Mouse (Mus musculus) testis, postnatal 14 days (tissue): Measurements from ENCODE around the gene Cyp39a1.
A peak's percentile ranks its signal among the peaks of the same experiment; 100 is the strongest.

ENCODE experiments used
- DNase-seq: peaks from one replicate; pipeline ENCODE4 v3.0.0; 2021; ENCODE audit warnings: low spot score

Cyp39a1 gene

GRCm38 (mm10) chr17:43667290-43667843 lies at the start of gene Cyp39a1:
TSS of gene Cyp39a1 (plus strand) at chr17:43667425.
- no peak for DNase-seq

- DNase-seq, result no peak
Measured at GRCm38 (mm10) chr17:43619156-43619555, 48.1 kb upstream of the Cyp39a1 start.

- no peak for DNase-seq
Measured at GRCm38 (mm10) chr17:43622076-43622475, 45.1 kb upstream of the Cyp39a1 start.

- no peak for DNase-seq
Measured at GRCm38 (mm10) chr17:43628246-43628645, 39.0 kb upstream of the Cyp39a1 start.

- no peak for DNase-seq
Measured at GRCm38 (mm10) chr17:43629026-43629495, 38.2 kb upstream of the Cyp39a1 start.

- no peak for DNase-seq
Measured at GRCm38 (mm10) chr17:43629496-43630426, 37.5 kb upstream of the Cyp39a1 start, which contains the start of gene Tdrd6. TSS of gene Tdrd6 (minus strand) at chr17:43630299.

- DNase-seq, result peak; percentile 25
Measured at GRCm38 (mm10) chr17:43630427-43630760, 36.8 kb upstream of the Cyp39a1 start.

- DNase-seq, result no peak
Measured at GRCm38 (mm10) chr17:43637146-43637545, 30.1 kb upstream of the Cyp39a1 start.

GRCm38 (mm10) chr17:43640825-43641224 lies 26.4 kb upstream of the Cyp39a1 start:
- no peak for DNase-seq

- DNase-seq, result no peak
Measured at GRCm38 (mm10) chr17:43643191-43643590, 24.0 kb upstream of the Cyp39a1 start.

- no peak for DNase-seq
Measured at GRCm38 (mm10) chr17:43644375-43644774, 22.9 kb upstream of the Cyp39a1 start.

GRCm38 (mm10) chr17:43645136-43645535 lies 22.1 kb upstream of the Cyp39a1 start:
- DNase-seq, result no peak

GRCm38 (mm10) chr17:43646925-43647324 lies 20.3 kb upstream of the Cyp39a1 start:
- no peak for DNase-seq

- no peak for DNase-seq
Measured at GRCm38 (mm10) chr17:43649641-43650436, 17.4 kb upstream of the Cyp39a1 start.

GRCm38 (mm10) chr17:43651314-43652046 lies 15.7 kb upstream of the Cyp39a1 start:
- DNase-seq, result no peak

GRCm38 (mm10) chr17:43666576-43667289 lies 492 bp upstream of the Cyp39a1 start, which contains the start of gene Slc25a27:
TSS of gene Slc25a27 (minus strand) at chr17:43667214.
- DNase-seq, result peak; percentile 92

- DNase-seq, result no peak
Measured at GRCm38 (mm10) chr17:43669145-43669695, 2.0 kb downstream of the Cyp39a1 start.

- no peak for DNase-seq
Measured at GRCm38 (mm10) chr17:43671907-43672306, 4.7 kb downstream of the Cyp39a1 start.

GRCm38 (mm10) chr17:43675228-43675627 lies 8.0 kb downstream of the Cyp39a1 start:
- no peak for DNase-seq

- DNase-seq, result no peak
Measured at GRCm38 (mm10) chr17:43676241-43676640, 9.0 kb downstream of the Cyp39a1 start.

GRCm38 (mm10) chr17:43677317-43677716 lies 10.1 kb downstream of the Cyp39a1 start:
- DNase-seq, result no peak
